Mouse (Mus musculus): ENCODE data around the gene Myh10. TPM values are rescaled to one million over a fixed set of nuclear protein-coding genes. Genes with fewer than 3 reads are reported as not detected.
A peak's percentile ranks its signal among the peaks of the same experiment; 100 is the strongest.

Gene Myh10
- total and polyA plus RNA-seq, 3 experiments, result 0.38 to 2.7 (median 0.62) TPM

DNA sequence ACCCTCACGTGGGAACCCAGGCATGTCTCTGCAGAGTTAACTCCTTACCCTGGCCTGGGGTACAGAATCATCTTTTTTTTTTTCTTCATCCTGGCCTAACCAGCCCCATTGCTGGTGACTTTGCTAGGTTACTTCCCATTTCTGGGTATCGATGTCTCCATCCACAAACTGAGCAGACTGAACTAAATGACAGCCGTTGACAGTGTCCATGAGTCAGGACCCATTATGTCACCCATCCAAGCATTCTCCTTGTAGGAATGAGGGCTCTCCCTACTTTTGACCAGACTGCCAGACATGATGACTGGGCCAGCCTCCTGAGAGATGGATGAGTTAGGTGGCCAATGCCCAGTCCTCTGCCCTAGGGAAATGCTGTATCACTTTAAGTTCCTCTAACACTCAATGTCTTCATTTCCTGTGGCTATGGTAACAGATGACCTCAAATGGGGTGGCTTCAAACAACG lies 172.3 kb downstream of the Myh10 start:
- no peak overlapping the region for H3K27ac ChIP-seq (ENCODE audit: insufficient read depth, low read depth)
- no peaks in the 10 kb centered on the region for H3K79me2 ChIP-seq (replicated peaks; ENCODE audit: control insufficient read depth, extremely low read depth, insufficient read depth, poor library complexity, severe bottlenecking)
- H3K9me3 ChIP-seq (replicated peaks; ENCODE audit: low read length), result no peaks in the 10 kb centered on the region
- no peaks in the 10 kb centered on the region for H3K36me3 ChIP-seq (replicated peaks in 1 of 2; ENCODE audit: control insufficient read depth in 1 of 2, insufficient read depth in 1 of 2, low read length in 1 of 2)
- H3K4me2 ChIP-seq (ENCODE audit: insufficient read depth, low read depth, poor library complexity, severe bottlenecking), result no peak overlapping the region
- TF ChIP-seq JUND (conservative IDR thresholded peaks at IDR 0.05; ENCODE audit: low read depth, low read length), result no peak
- 0 out of 2 replicates have a peak, but pooled peaks have one; percentile 17 for TF ChIP-seq TBP (conservative IDR thresholded peaks at IDR 0.05; ENCODE audit: low read depth, low read length)
- no peak for TF ChIP-seq SMC3 (IDR thresholded peaks at IDR 0.05; ENCODE audit: low read depth, low read length)
- TF ChIP-seq ZNF384 (IDR thresholded peaks at IDR 0.05; ENCODE audit: low read depth, low read length), result peak; percentile 35; the same call in 1 of the 2 replicates
- H3K4me3 ChIP-seq (replicated peaks in 1 of 3; ENCODE audit: low read depth in 2 of 3, low read length in 2 of 3, poor library complexity in 1 of 3), result no peak overlapping the region
- no peak overlapping the region for H3K9ac ChIP-seq (ENCODE audit: insufficient read depth, low read depth)
- in situ Hi-C loops (cut with MboI; ENCODE audit: low pct_ligation_motif_present, low pct_unique_long_range_greater_than_20kb, low sequenced_read_pairs) (no loop called here), dilution Hi-C loops (cut with MboI; ENCODE audit: extremely low pct_ligation_motif_present, extremely low pct_unique_long_range_greater_than_20kb, low sequenced_read_pairs) (no loop called here)
- no peak for DNase-seq (ENCODE audit: extremely low read depth)
- H3K27me3 ChIP-seq (replicated peaks), result no peaks in the 10 kb centered on the region
- peaks cover 7 to 27% of the 10 kb centered on the region in 2 experiments for H3K4me1 ChIP-seq (ENCODE audit: control insufficient read depth in 1 of 2, insufficient read depth in 2 of 2)

DNA sequence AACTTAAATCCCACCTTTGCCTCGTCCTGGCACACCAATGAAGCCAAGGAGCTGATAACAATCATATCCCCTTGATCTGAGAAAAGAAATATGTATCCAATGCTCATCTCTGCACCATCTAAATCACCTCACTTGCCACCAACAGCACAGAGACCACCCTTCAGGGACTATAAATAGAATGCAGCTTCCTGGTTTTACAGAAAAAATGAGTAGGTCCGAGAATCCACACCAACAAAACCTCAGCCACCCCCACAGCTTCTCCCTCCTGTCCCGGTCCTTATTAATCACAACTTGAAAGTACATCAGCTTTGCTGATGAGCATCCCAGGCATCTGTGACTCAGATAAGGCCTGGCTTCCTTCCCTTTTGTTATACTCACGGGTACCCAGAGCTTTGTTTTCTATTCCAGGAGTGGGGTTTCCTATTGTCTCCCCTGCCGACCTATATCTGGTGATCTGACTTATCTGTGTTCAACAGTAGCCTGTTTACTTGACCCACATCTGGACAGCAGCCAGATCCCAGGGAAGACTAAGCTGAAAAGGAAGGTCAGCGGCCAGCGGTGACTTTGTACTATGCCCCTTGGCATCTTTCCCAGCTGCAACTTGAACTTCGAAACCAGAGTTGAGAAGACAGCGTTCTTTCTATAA lies 173.3 kb downstream of the Myh10 start:
- no peaks in the 10 kb centered on the region for H3K27me3 ChIP-seq (replicated peaks)
- no peak overlapping the region for H3K9ac ChIP-seq (ENCODE audit: insufficient read depth, low read depth)
- in situ Hi-C loops (cut with MboI; ENCODE audit: low pct_ligation_motif_present, low pct_unique_long_range_greater_than_20kb, low sequenced_read_pairs), result no loop called here
- dilution Hi-C loops (cut with MboI; ENCODE audit: extremely low pct_ligation_motif_present, extremely low pct_unique_long_range_greater_than_20kb, low sequenced_read_pairs), result no loop called here
- no peaks in the 10 kb centered on the region for H3K9me3 ChIP-seq (replicated peaks; ENCODE audit: low read length)
- TF ChIP-seq MXI1 (IDR thresholded peaks at IDR 0.05; ENCODE audit: low read depth, low read length), result no peak
- no peak for TF ChIP-seq ZNF384 (IDR thresholded peaks at IDR 0.05; ENCODE audit: low read depth, low read length)
- H3K79me2 ChIP-seq (replicated peaks; ENCODE audit: control insufficient read depth, extremely low read depth, insufficient read depth, poor library complexity, severe bottlenecking), result no peaks in the 10 kb centered on the region
- DNase-seq (ENCODE audit: extremely low read depth), result no peak
- H3K4me2 ChIP-seq (ENCODE audit: insufficient read depth, low read depth, poor library complexity, severe bottlenecking), result no peak overlapping the region
- peaks cover 7 to 19% of the 10 kb centered on the region in 2 experiments for H3K4me1 ChIP-seq (ENCODE audit: control insufficient read depth in 1 of 2, insufficient read depth in 2 of 2)
- H3K36me3 ChIP-seq (replicated peaks in 1 of 2; ENCODE audit: control insufficient read depth in 1 of 2, insufficient read depth in 1 of 2, low read length in 1 of 2), result no peaks in the 10 kb centered on the region
- H3K27ac ChIP-seq (ENCODE audit: insufficient read depth, low read depth), result no peak overlapping the region
- H3K4me3 ChIP-seq (replicated peaks in 1 of 3; ENCODE audit: low read depth in 2 of 3, low read length in 2 of 3, poor library complexity in 1 of 3), result no peak overlapping the region

Other genes with a start within 250 kb of the Myh10 start
- 88.4 and 102 TPM in 2 replicates for gene Pik3r6, start 188.5 kb upstream of the Myh10 start, total RNA-seq (2012; rRNA removed)
- gene Pik3r6, start 188.5 kb upstream of the Myh10 start, total RNA-seq (2014; rRNA removed), result 80.9 and 82.9 TPM in 2 replicates
- gene Pik3r6, start 188.5 kb upstream of the Myh10 start, polyA plus RNA-seq (2012; ENCODE audit: insufficient read length, low read depth), result 90.2 and 95.9 TPM in 2 replicates
- 4.1 and 4.2 TPM in 2 replicates for gene Mfsd6l, start 135.4 kb upstream of the Myh10 start, total RNA-seq (2012; rRNA removed)
- gene Mfsd6l, start 135.4 kb upstream of the Myh10 start, total RNA-seq (2014; rRNA removed), result 4.0 and 5.1 TPM in 2 replicates
- gene Mfsd6l, start 135.4 kb upstream of the Myh10 start, polyA plus RNA-seq (2012; ENCODE audit: insufficient read length, low read depth), result 6.4 and 7.2 TPM in 2 replicates
- gene Ccdc42, start 104.5 kb upstream of the Myh10 start, total RNA-seq (2012; rRNA removed), result not detected in 2 replicates
- gene Ccdc42, start 104.5 kb upstream of the Myh10 start, total RNA-seq (2014; rRNA removed), result not detected in 2 replicates
- not detected in 2 replicates for gene Ccdc42, start 104.5 kb upstream of the Myh10 start, polyA plus RNA-seq (2012; ENCODE audit: insufficient read length, low read depth)
- gene Ndel1, start 180.3 kb downstream of the Myh10 start, total RNA-seq (2012; rRNA removed), result 30.3 and 31.1 TPM in 2 replicates
- gene Ndel1, start 180.3 kb downstream of the Myh10 start, total RNA-seq (2014; rRNA removed), result 46.9 and 47.0 TPM in 2 replicates
- 35.2 and 54.4 TPM in 2 replicates for gene Ndel1, start 180.3 kb downstream of the Myh10 start, polyA plus RNA-seq (2012; ENCODE audit: insufficient read length, low read depth)
- not detected in 2 replicates for gene Rnf222, start 197.0 kb downstream of the Myh10 start, total RNA-seq (2012; rRNA removed)
- gene Rnf222, start 197.0 kb downstream of the Myh10 start, total RNA-seq (2014; rRNA removed), result not detected in 2 replicates
- not detected in 2 replicates for gene Rnf222, start 197.0 kb downstream of the Myh10 start, polyA plus RNA-seq (2012; ENCODE audit: insufficient read length, low read depth)
- gene Rpl26, start 210.0 kb downstream of the Myh10 start, total RNA-seq (2012; rRNA removed), result 6,137 and 6,551 TPM in 2 replicates
- 6,202 and 6,508 TPM in 2 replicates for gene Rpl26, start 210.0 kb downstream of the Myh10 start, total RNA-seq (2014; rRNA removed)
- gene Rpl26, start 210.0 kb downstream of the Myh10 start, polyA plus RNA-seq (2012; ENCODE audit: insufficient read length, low read depth), result 3,408 and 4,622 TPM in 2 replicates
- not detected in 2 replicates for gene Odf4, start 235.5 kb downstream of the Myh10 start, total RNA-seq (2012; rRNA removed)
- not detected in 2 replicates for gene Odf4, start 235.5 kb downstream of the Myh10 start, total RNA-seq (2014; rRNA removed)
- not detected in 2 replicates for gene Odf4, start 235.5 kb downstream of the Myh10 start, polyA plus RNA-seq (2012; ENCODE audit: insufficient read length, low read depth)